Comparison of ENCODE assay signal across 8 mouse cellular contexts in the genomic region with DNA sequence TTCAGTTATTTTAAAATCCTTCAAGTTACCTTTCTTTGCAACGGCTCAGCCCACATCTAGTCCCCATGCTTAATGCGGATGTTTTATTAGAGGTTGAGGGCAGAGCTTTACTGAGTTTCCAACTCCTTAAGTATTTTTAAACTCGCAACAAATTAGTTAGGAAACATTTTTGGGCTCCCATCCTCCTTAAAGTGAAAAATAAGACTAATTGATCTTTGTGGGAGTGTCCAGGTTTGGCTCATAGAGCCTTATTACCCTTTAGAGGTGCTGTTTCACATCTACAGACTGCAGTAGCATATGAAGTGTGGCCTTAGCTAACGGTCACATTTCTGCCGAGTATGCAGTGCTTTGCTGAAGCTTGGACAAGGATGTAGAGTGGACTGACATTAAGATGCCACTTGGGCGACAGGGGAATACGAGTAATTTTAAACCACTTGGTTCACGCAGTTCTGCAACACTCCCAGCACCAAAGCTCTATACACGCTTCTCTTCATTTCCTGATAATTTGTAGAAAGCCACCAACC. TPM values are rescaled to one million over a fixed set of nuclear protein-coding genes. Genes with fewer than 3 reads are reported as not detected.
DNase-seq lines count a peak whose midpoint lies in the region; ATAC-seq and TF ChIP-seq lines count a peak whose summit lies in the region.

No protein-coding gene starts in this region.

- H3K27me3 ChIP-seq in lung, postnatal 0 days (replicated peaks; ENCODE audit: insufficient read depth, low read length) = no peaks in the 10 kb centered on the region
- H3K27me3 ChIP-seq in embryonic facial prominence, embryonic 15.5 days = 0 out of 2 replicates have a peak, but pooled peaks cover 2% of the 10 kb centered on the region
- H3K27me3 ChIP-seq in limb, embryonic 11.5 days (ENCODE audit: control insufficient read depth, insufficient read depth, low read length) = no peaks in the 10 kb centered on the region

- no peak for ATAC-seq in lung, postnatal 0 days
- ATAC-seq in embryonic facial prominence, embryonic 15.5 days (ENCODE audit: insufficient number of reproducible peaks, low FRiP score, low TSS enrichment, low read depth) = no peak
- ATAC-seq in limb, embryonic 11.5 days (ENCODE audit: insufficient number of reproducible peaks, low FRiP score, low TSS enrichment, low read depth) = no peak

- peak overlapping the region; percentile 56 for H3K9ac ChIP-seq in lung, postnatal 0 days (replicated peaks; ENCODE audit: low read depth)
- 0 out of 2 replicates have a peak overlapping the region, but pooled peaks have one; percentile 50 for H3K9ac ChIP-seq in embryonic facial prominence, embryonic 15.5 days
- peak overlapping the region; percentile 81; the same call in 1 of the 2 replicates for H3K9ac ChIP-seq in limb, embryonic 11.5 days (ENCODE audit: low read length)

- H3K4me3 ChIP-seq in lung, postnatal 0 days (ENCODE audit: low read depth, low read length) = peak overlapping the region; percentile 78
- H3K4me3 ChIP-seq in embryonic facial prominence, embryonic 15.5 days (replicated peaks) = peak overlapping the region; percentile 79
- peak overlapping the region; percentile 74 for H3K4me3 ChIP-seq in limb, embryonic 11.5 days (ENCODE audit: low read depth, low read length)
- H3K4me3 ChIP-seq in olfactory bulb, adult 2 months (ENCODE audit: insufficient read depth, low read depth, low read length) = peak overlapping the region; percentile 67

- H3K9me3 ChIP-seq in lung, postnatal 0 days (ENCODE audit: low read length) = no peaks in the 10 kb centered on the region
- H3K9me3 ChIP-seq in embryonic facial prominence, embryonic 15.5 days (replicated peaks) = no peaks in the 10 kb centered on the region
- H3K9me3 ChIP-seq in limb, embryonic 11.5 days (ENCODE audit: control insufficient read depth, low read length) = no peaks in the 10 kb centered on the region

- DNase-seq in lung, postnatal 0 days (ENCODE audit: low spot score) = no peak
- DNase-seq in lung, postnatal 4 days = no peak
- DNase-seq in limb, embryonic 11.5 days (ENCODE audit: low spot score) = no peak
- DNase-seq in urinary bladder, postnatal 25 days (ENCODE audit: low spot score) = no peak
- no peak for DNase-seq in ovary, postnatal 10 days (ENCODE audit: low spot score)
- no peak for DNase-seq in frontal cortex, postnatal 10 days (ENCODE audit: low spot score in 2 of 2)

- 30% methylated on average over 9 of the region's 9 CpGs for WGBS in lung, postnatal 0 days
- 53% methylated on average over 9 of the region's 9 CpGs for WGBS in embryonic facial prominence, embryonic 15.5 days
- WGBS in limb, embryonic 11.5 days = 72% methylated on average over 9 of the region's 9 CpGs
- WGBS in olfactory bulb, adult 2 months = 47% methylated on average over 9 of the region's 9 CpGs

- TF ChIP-seq EP300 in lung, postnatal 0 days (IDR thresholded peaks at IDR 0.05) = no peak

- no peak for TF ChIP-seq POLR2A in olfactory bulb, adult 2 months (IDR thresholded peaks at IDR 0.05; ENCODE audit: insufficient read depth, low read depth, low read length)

- peak overlapping the region; percentile 91 for H3K4me2 ChIP-seq in lung, postnatal 0 days (replicated peaks; ENCODE audit: low read depth, low read length)
- H3K4me2 ChIP-seq in embryonic facial prominence, embryonic 15.5 days (replicated peaks) = peak overlapping the region; percentile 90
- H3K4me2 ChIP-seq in limb, embryonic 11.5 days (ENCODE audit: low read depth, severe bottlenecking) = peak overlapping the region; percentile 93

- H3K27ac ChIP-seq in lung, postnatal 0 days (ENCODE audit: low read length) = no peak overlapping the region
- no peak overlapping the region for H3K27ac ChIP-seq in embryonic facial prominence, embryonic 15.5 days (replicated peaks)
- no peak overlapping the region for H3K27ac ChIP-seq in limb, embryonic 11.5 days (replicated peaks; ENCODE audit: low read depth, low read length)
- H3K27ac ChIP-seq in olfactory bulb, adult 2 months (ENCODE audit: insufficient read depth, low read depth, low read length) = no peak overlapping the region

- TF ChIP-seq CTCF in lung, postnatal 0 days (IDR thresholded peaks at IDR 0.05) = no peak
- TF ChIP-seq CTCF in olfactory bulb, adult 2 months (IDR thresholded peaks at IDR 0.05; ENCODE audit: insufficient read depth, low read depth, low read length) = no peak

- no peaks in the 10 kb centered on the region for H3K36me3 ChIP-seq in lung, postnatal 0 days (ENCODE audit: insufficient read depth, low read length)
- H3K36me3 ChIP-seq in embryonic facial prominence, embryonic 15.5 days = no peaks in the 10 kb centered on the region
- H3K36me3 ChIP-seq in limb, embryonic 11.5 days (ENCODE audit: control insufficient read depth, insufficient read depth, low read length) = no peaks in the 10 kb centered on the region

- no peaks in the 10 kb centered on the region for H3K4me1 ChIP-seq in lung, postnatal 0 days (ENCODE audit: insufficient read depth, low read depth, low read length)
- peaks cover 10% of the 10 kb centered on the region for H3K4me1 ChIP-seq in embryonic facial prominence, embryonic 15.5 days
- H3K4me1 ChIP-seq in limb, embryonic 11.5 days (ENCODE audit: control insufficient read depth, insufficient read depth, low read length) = peaks cover 6% of the 10 kb centered on the region; the same call in 1 of the 2 replicates
- H3K4me1 ChIP-seq in olfactory bulb, adult 2 months (ENCODE audit: control insufficient read depth, insufficient read depth, low read length) = peaks cover 10% of the 10 kb centered on the region; the same call in 1 of the 2 replicates

RNA-seq across cellular contexts. Expression of a gene that starts 1.3 kb away (rescaled TPM):
- polyA plus RNA-seq in lung, postnatal 0 days (2015; fragmentation: Nextera tagmentation; extraction: Ambion mirVana) = 23.0 and 35.0 TPM in 2 replicates
- polyA plus RNA-seq in embryonic facial prominence, embryonic 15.5 days (2015; fragmentation: Nextera tagmentation; extraction: Ambion mirVana) = 15.5 and 16.1 TPM in 2 replicates
- 14.9 TPM in 2 replicates for polyA plus RNA-seq in limb, embryonic 11.5 days (2014; fragmentation: Nextera tagmentation; extraction: Ambion mirVana)
- not detected in 2 replicates for polyA plus RNA-seq in olfactory bulb, adult 2 months (2012; ENCODE audit: insufficient read depth, insufficient read length, low replicate concordance, missing spikeins)
